Mouse (Mus musculus) embryonic facial prominence, embryonic 14.5 days (tissue): Measurements from ENCODE around the gene Sipa1l1. TPM values are rescaled to one million over a fixed set of nuclear protein-coding genes. Genes with fewer than 3 reads are reported as not detected.

Experiments used
- ATAC-seq: fragments of 200-750 bp; cut with Nextera tagmentation; 2 replicates; pipeline ENCODE4 v1.8.0; 2017; ENCODE audit warnings: low read depth, moderate number of reproducible peaks, moderate TSS enrichment
- DNase-seq: peaks from one replicate; pipeline ENCODE4 v3.0.0-alpha.2; 2015; ENCODE audit warnings: low spot score
- H3K27ac ChIP-seq: fragments of 300-500 bp; sonication (generic); replicated peaks from 2 replicates; pipeline ENCODE4 v1.5.1; 2014; ENCODE audit warnings: low read depth, mild to moderate bottlenecking, low read length, moderate library complexity
- H3K27me3 ChIP-seq: fragments of 300-500 bp; sonication (generic); replicated peaks from 2 replicates; pipeline ENCODE4 v1.6.1; 2014; ENCODE audit warnings: low read length; ENCODE audit not compliant: control insufficient read depth, insufficient read depth
- H3K36me3 ChIP-seq: fragments of 300-500 bp; sonication (generic); 2 replicates; pipeline ENCODE4 v1.6.1; 2014; ENCODE audit warnings: low read length, mixed read lengths; ENCODE audit not compliant: control insufficient read depth, insufficient read depth
- H3K4me1 ChIP-seq: fragments of 300-500 bp; sonication (generic); 2 replicates; pipeline ENCODE4 v1.6.1; 2014; ENCODE audit warnings: antibody characterized with exemption, low read length; ENCODE audit not compliant: control insufficient read depth, insufficient read depth
- H3K4me2 ChIP-seq: fragments of 300-500 bp; sonication (generic); 2 replicates; pipeline ENCODE4 v1.6.1; 2014; ENCODE audit warnings: low read depth, mild to moderate bottlenecking, low read length, moderate library complexity, mixed read lengths
- H3K4me3 ChIP-seq: fragments of 300-500 bp; sonication (generic); 2 replicates; pipeline ENCODE4 v1.5.1; 2014; ENCODE audit warnings: low read depth, mild to moderate bottlenecking, low read length
- H3K9ac ChIP-seq: fragments of 300-500 bp; sonication (generic); 2 replicates; pipeline ENCODE4 v1.6.1; 2014; ENCODE audit warnings: low read depth, mild to moderate bottlenecking, low read length, moderate library complexity, mixed read lengths
- H3K9me3 ChIP-seq: fragments of 300-500 bp; sonication (generic); 2 replicates; pipeline ENCODE4 v1.6.1; 2016; ENCODE audit warnings: low read length; ENCODE audit not compliant: control insufficient read depth
- WGBS: fragments of 180-500 bp; shearing (Covaris S2); extraction: QIAGEN DNeasy Blood & Tissue Kit; methylation state at CpG from one replicate; pipeline ENCODE4 v1.1.7; 2014; 5-methylcytosine and 5-hydroxymethylcytosine counted together
- polyA plus RNA-seq: library from polyadenylated mRNA; unstranded; fragments of >200 nt; fragmentation: Nextera tagmentation; extraction: Ambion mirVana; gene quantifications from 2 replicates; pipeline ENCODE4 v1.2.1, GENCODE M21; 2014

Gene Sipa1l1
- polyA plus RNA-seq, 1 experiment from 2014 or later, result 23.8 TPM

DNA sequence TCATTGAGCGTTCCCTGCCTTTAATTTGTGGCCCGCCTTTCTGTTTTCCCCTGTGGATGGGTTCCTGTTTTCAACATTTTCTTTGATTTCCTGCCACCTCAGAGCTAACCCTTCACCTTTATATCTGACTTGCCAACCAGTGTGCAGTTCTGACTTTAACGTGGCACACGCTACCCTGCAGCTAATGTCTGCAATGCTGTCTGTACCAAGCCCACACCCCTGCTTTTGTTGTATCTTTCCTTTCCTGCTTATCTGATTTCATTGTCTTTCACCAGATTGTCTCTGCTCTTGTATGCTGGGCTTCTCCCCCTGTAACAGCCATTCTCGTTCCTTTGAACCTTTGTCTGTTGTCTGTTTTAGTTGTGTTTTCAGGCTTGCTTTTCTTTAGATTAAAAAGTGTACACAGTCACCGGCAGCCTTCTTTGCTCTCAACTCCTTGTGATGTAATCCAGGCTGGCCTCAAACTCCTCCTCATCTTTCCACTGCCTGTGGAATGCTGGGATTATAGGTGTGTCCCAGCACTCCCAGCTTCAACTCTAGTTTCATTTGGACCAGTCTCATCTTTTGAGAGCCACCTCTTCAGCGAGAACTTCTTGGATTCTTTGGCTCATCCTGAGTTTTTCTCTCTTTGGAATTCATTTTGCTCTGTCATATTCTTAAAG, 18.2 kb downstream of the Sipa1l1 start:
- Histone ChIP-seq H3K9me3 (0 out of 2 replicates have a peak, but pooled peaks cover 9% of the 10 kb centered on the region), H3K4me3 (no peak overlapping the region), H3K4me1 (peaks cover 39% of the 10 kb centered on the region), H3K36me3 (peaks cover 6% of the 10 kb centered on the region; the same call in 1 of the 2 replicates), H3K27me3 (no peaks in the 10 kb centered on the region), H3K4me2 (no peak overlapping the region), H3K27ac (0 out of 2 replicates have a peak overlapping the region, but pooled peaks have one; percentile 16), H3K9ac (no peak overlapping the region)
- no peak for DNase-seq
- WGBS, result 54% methylated on average over 7 of the region's 7 CpGs
- no peak for ATAC-seq

DNA sequence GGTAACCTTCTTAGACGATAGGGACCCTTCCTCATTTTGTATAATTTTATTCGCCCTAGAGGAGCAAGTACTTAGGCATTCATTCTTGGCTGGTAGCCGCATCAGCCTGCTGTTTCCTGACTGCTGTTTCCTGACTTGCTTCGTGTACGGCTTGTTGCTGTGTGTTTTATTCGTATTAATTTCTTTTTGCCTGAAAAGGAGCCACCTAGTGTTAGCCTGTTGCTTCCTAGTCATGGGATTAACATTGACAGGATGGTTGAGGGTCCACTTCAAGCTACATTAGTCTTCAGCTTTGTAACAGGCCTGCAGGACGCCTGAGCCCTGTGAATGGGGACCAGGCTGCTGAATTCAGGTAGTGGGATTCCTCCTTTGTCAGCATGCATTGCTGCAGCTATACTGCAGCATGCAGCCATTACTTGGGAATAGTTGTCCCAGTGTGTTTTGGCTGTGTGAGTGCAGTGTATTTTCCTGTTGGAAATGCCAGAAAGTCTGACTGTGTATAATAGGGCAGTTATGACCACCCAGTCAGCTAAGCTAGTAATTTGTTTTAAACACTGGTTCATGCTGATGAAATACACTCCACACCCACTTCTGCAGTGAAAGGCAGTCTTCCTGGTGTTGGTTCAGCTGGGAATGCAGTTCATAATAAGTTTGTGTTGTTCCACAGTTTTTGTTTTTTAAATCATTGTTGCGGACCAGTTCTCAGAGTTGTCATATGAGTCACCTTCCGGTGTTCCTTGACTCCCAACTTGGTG, 19.4 kb downstream of the Sipa1l1 start:
- Histone ChIP-seq H3K4me2 (no peak overlapping the region), H3K4me1 (peaks cover 39% of the 10 kb centered on the region), H3K27me3 (no peaks in the 10 kb centered on the region), H3K9me3 (0 out of 2 replicates have a peak, but pooled peaks cover 2% of the 10 kb centered on the region), H3K36me3 (no peaks in the 10 kb centered on the region), H3K9ac (no peak overlapping the region), H3K27ac (peak overlapping the region; percentile 65), H3K4me3 (no peak overlapping the region)
- 45% methylated on average over 9 of the region's 9 CpGs for WGBS
- DNase-seq, result peak; percentile 59
- ATAC-seq, result no peak

DNA sequence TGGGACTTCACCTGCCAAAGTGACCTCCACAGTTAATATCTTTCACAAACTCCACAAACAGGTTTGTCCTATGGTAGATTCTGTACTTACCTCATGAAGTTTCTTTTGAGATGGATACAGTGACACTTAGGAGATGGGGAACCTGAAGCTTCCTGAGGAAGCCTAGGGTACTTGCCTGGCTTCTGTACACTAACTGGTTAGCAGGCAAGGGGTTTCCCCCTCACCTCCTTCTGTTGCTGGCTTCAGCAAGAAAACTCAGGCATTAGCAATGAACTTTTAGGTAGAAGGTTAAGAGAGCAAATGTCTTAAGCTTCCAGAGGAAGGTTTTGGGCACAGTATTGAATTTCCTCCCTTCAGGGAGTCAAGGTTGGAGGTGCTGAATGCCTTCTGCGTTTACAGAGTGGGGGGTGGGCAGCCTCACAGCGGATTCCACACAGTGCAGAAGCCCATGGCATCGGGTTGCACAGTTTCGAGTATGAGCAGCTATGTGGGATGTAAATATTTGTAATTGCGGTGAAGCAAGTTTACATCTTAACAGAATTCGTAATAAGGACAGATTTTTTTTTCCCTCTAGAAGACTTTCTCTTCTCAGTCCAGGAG, 20.1 kb downstream of the Sipa1l1 start:
- WGBS, result 10% methylated on average over 6 of the region's 6 CpGs
- no peak overlapping the region for H3K4me2 ChIP-seq
- H3K4me3 ChIP-seq, result no peak overlapping the region
- H3K36me3 ChIP-seq, result no peaks in the 10 kb centered on the region
- no peak overlapping the region for H3K9ac ChIP-seq
- H3K4me1 ChIP-seq, result peaks cover 39% of the 10 kb centered on the region
- peak overlapping the region; percentile 65 for H3K27ac ChIP-seq
- ATAC-seq (peak; percentile 90), DNase-seq (peak; percentile 82)
- no peaks in the 10 kb centered on the region for H3K9me3 ChIP-seq
- H3K27me3 ChIP-seq, result no peaks in the 10 kb centered on the region

DNA sequence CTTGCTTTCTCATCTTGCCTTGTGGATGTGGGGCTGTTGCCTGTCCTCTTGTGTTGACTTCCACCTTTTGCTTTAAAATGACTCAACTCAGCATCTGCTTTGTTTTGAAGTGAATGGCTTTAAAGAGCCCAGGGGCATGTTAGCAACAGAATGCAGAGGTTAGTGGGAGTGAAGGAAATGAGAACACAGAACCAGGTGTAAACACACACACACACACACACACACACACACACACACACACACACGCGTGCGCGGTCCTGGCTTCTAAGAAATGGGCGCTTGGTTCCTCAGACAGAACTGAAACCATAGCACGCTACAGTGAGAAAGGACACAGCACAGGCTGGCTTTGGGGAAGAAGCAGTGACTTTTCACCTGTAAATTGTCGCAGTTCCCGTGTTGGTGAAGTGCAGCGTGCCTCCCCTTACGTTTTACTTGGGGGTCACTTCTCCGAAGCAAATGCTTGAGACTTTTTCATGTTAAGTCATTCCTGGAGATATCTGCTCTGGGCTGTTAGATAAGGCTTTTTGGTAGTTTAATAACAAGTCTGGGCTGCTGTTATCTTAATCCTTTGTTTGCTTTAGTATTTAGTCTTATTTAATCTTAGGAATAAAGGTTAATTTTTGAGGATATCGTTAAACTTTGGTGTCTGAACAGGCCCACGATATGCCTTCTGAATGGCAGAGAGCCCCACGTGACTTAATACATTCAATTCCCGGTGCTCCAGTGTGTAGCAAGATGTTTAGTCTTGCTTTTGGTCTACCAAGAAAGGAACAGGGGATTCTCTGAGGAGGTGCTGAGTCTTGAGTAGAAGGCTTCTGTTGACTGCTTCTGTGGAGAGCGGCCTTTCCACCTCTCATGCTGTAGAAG, 20.8 kb downstream of the Sipa1l1 start:
- peaks cover 39% of the 10 kb centered on the region for H3K4me1 ChIP-seq
- no peak for DNase-seq
- 0 out of 2 replicates have a peak overlapping the region, but pooled peaks have one; percentile 65 for H3K27ac ChIP-seq

DNA sequence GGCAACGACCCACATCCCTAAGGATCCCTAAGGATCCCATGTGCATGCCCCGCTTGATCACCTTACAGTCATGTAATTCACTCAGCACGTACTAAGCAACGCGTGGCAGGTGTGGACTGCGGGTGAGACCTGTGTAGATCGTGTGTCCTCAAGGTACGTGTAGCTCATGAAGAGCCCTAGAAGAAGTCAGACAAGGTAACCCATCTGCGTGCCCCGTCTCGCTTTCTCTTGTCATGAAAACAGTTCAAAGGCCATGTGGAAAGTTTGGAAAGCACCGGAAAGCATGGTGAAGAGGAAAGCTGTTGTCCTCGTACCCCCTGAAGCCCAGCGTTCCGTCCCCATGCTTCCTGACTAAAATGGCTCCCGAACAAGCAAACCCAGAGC, 21.5 kb downstream of the Sipa1l1 start:
- WGBS, result 81% methylated on average over 16 of the region's 16 CpGs
- Histone ChIP-seq H3K27me3 (no peaks in the 10 kb centered on the region), H3K27ac (no peak overlapping the region), H3K4me1 (peaks cover 39% of the 10 kb centered on the region), H3K4me3 (no peak overlapping the region), H3K4me2 (no peak overlapping the region), H3K9ac (no peak overlapping the region), H3K36me3 (no peaks in the 10 kb centered on the region), H3K9me3 (no peaks in the 10 kb centered on the region)
- DNase-seq (no peak), ATAC-seq (no peak)

More for the DNA sequence above, 20.8 kb downstream of the Sipa1l1 start:
- no peak overlapping the region for H3K4me2 ChIP-seq
- no peak overlapping the region for H3K4me3 ChIP-seq
- peak; percentile 19; the same call in 1 of the 2 replicates for ATAC-seq
- no peaks in the 10 kb centered on the region for H3K9me3 ChIP-seq
- no peak overlapping the region for H3K9ac ChIP-seq
- no peaks in the 10 kb centered on the region for H3K27me3 ChIP-seq
- H3K36me3 ChIP-seq, result no peaks in the 10 kb centered on the region
- 66% methylated on average over 16 of the region's 16 CpGs for WGBS

DNA sequence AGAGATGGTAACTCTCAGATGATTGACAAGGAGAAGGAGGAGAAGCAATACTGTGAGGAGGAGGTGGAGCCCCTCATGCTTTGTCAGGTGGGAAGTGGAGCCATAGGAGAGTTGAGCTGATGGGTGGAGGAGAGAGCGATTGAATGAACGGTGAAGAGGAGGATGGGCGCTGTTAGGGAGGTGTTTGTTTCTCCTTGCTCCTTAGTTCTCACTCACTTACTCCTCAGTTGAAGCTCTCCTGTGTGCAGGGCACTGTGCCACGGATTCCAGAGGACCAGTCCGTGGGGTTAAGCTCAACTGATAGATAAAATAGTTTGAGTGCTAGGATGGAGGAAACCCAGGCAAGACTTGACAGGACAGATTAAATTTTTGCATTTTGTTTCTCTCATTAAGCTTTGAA, 22.6 kb downstream of the Sipa1l1 start:
- 70% methylated on average over 5 of the region's 5 CpGs for WGBS
- H3K9ac ChIP-seq, result no peak overlapping the region
- ATAC-seq, result no peak
- H3K4me2 ChIP-seq, result no peak overlapping the region
- no peaks in the 10 kb centered on the region for H3K9me3 ChIP-seq
- no peaks in the 10 kb centered on the region for H3K27me3 ChIP-seq
- peaks cover 38% of the 10 kb centered on the region for H3K4me1 ChIP-seq
- no peak for DNase-seq
- no peaks in the 10 kb centered on the region for H3K36me3 ChIP-seq
- H3K27ac ChIP-seq, result no peak overlapping the region
- H3K4me3 ChIP-seq, result no peak overlapping the region

DNA sequence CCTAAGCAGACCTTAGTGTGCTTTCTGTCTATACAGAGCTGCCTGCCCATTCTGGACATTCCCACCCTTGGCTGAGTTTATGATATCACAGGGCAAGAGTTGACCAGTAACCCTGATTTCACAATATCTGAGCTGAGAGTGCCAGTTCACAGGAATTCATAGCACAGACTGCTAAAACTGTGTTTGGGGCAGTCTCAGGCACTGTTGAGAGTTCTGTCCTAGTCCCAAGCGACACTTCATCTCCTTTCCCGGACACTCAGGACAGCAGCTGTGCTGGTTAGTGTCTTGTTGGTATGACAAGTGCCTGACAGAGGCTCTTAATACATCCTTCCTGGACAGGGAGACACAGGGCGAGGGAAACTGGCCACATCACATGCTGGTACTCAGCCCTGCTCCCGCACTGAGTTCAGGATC, 23.5 kb downstream of the Sipa1l1 start:
- no peak for ATAC-seq
- H3K4me2 ChIP-seq, result no peak overlapping the region
- WGBS, result 83% methylated on average over 4 of the region's 4 CpGs
- no peaks in the 10 kb centered on the region for H3K9me3 ChIP-seq
- H3K27ac ChIP-seq, result no peak overlapping the region
- no peak overlapping the region for H3K9ac ChIP-seq
- DNase-seq, result no peak
- H3K4me1 ChIP-seq, result peaks cover 28% of the 10 kb centered on the region
- no peak overlapping the region for H3K4me3 ChIP-seq
- no peaks in the 10 kb centered on the region for H3K36me3 ChIP-seq
- H3K27me3 ChIP-seq, result no peaks in the 10 kb centered on the region

DNA sequence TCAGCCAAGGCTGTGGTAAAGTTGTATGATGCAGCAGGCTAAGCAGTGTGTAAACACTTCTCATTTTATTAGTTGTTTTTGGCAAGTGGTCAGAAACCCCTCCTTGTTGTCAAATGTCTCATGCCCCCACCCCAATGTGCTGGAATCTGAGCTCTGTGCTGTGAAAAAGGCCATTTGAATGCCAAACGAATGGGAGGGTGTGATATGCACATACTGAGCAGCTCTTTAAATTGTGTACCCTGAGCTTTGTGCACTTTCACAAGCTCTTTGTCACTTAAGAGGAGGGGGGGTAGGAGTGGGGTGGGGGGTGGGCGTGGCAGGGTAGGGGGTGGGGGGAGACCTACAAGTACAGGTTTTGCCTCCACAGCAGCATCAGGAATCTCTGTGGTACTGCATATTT, 24.4 kb downstream of the Sipa1l1 start:
- DNase-seq, result no peak
- no peaks in the 10 kb centered on the region for H3K27me3 ChIP-seq
- H3K4me3 ChIP-seq, result no peak overlapping the region
- H3K4me1 ChIP-seq, result peaks cover 20% of the 10 kb centered on the region
- H3K9ac ChIP-seq, result no peak overlapping the region
- no peak overlapping the region for H3K27ac ChIP-seq
- H3K36me3 ChIP-seq, result no peaks in the 10 kb centered on the region
- ATAC-seq, result no peak
- no peak overlapping the region for H3K4me2 ChIP-seq
- H3K9me3 ChIP-seq, result no peaks in the 10 kb centered on the region
- 63% methylated on average over 2 of the region's 2 CpGs for WGBS
